Mouse (Mus musculus) retina, postnatal 7 days (tissue): ENCODE data around the gene Notch2.
"Not testable (repeated sequence)": the region's sequence is repeated elsewhere in the genome, so short reads cannot be mapped to it uniquely, and the experiment has no call there.

Experiments used
- DNase-seq: peaks from one replicate; pipeline ENCODE4 v3.0.0-alpha.2; 2012; ENCODE audit warnings: low read depth, low spot score

Gene Notch2

DNA sequence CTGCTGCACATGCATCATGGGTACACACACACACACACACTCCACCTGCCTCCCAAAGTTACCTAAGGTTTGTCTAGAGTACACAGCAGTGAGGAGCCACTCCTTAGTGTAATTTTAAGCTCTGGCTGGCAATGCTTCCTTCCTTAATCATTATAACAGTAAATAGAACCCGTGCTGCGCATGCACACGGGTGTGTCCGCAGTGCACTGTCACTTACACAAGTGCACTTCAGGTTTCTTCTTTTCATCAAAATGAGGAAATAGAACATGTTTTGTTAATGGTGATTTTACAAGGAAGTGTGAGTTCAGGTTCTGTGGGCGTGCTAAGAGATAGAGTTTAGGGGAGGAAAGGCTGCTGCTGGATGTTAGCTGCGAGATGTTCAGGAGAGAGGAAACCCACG lies 17.8 kb downstream of the Notch2 start:
- no peak for DNase-seq

DNA sequence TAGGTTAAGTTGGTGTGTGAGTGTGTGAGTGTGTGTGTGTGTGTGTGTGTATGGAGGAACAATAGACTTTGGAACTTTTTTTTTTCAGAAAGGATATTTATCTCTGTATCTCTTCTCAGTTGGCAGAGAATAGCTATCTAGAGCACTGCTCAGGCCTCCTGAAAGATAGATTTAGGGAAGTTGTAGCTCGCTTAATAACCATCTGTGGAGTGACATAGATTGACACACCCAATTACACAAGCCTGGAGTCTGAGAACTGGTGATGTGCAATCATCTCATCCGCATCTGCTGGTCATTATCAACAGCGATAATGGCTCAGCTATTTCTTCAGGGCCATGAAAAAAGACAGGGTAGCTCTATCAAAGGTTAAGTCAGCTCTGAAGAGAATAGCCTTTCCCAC lies 18.9 kb downstream of the Notch2 start:
- no peak for DNase-seq

DNA sequence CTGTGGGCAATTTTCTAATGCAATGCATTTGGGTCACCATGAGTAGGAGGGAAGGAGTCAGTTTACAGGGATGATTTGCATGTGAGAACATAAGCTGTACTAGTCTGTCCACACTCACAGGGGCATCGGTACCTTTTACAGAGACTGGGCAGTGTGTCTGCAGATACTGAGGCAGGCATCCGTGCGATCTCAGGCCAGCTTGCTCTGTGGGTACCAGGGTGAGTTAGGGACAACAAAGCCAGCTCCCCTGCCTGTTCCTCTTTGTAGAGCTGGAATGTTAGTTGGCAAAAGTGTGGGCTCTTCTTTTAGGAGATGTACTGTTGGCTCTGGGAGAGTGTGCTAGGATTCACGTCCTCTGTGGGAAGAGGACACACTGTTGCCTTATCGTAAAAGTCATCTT lies 19.6 kb downstream of the Notch2 start:
- no peak for DNase-seq

DNA sequence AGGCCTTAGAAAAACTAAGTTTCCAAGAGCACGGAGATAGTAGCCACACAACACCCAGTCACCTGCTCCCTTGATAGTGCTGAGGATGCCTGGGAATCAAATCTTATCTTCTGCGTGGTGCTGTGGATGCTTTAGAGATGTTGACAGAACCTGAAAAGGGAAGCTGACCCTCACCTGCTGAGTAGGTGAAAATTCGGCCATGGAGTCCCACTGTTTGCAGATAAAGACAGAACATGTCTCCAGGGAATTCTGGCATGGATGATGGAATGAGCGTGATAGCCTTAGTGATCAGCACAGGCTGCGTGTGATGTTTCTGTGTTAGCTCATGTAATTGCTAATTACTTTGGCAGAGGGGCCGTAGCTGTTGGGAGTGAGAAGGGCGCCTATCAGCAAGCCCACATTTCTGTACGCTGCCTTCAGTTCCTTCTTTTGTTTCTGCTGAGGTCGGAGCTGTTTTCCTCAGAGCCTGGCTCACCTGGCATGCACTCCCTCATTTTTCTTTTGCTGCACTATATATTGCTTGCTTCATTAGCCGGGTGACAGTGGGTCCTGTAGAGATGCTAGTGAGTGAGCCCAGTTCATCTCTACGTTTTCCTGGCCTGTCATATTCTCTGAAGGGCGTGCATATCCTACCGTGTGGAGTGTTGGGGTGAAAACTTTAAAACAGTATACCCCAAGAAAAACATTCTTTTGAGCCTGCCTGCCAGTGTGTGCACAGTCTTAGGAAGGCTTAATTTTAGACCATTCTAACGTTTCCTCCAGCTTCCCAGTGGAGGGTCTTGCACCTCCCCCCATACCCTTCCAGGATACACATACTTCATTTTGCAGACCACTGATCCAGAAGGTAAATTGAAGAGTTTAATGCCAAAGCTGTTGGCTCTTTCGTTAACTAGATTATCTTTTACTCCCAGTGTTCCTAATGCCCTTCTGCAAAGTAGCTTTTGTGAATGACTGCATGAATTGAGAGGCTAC lies 21.6 kb downstream of the Notch2 start:
- DNase-seq: no peak

DNA sequence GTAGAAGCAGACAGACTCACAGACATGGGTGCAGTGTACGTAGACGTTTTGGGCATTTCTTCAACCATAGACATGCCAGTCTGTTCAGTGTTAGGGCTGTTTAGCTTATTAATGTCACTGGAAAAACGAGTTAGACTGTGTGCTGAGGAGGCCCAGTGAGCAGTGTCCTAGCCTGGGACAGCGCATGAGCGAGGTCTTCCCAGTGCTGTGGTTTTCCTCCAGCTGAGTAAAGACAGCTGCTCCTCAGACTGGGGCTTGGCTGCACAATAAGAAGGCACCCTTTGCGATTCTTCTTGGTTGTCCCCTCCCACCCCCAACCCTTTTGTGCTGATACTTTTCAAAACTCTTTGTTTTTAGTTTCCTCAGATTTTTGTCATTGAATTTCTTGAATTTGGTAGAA lies 22.8 kb downstream of the Notch2 start:
- no peak for DNase-seq

DNA sequence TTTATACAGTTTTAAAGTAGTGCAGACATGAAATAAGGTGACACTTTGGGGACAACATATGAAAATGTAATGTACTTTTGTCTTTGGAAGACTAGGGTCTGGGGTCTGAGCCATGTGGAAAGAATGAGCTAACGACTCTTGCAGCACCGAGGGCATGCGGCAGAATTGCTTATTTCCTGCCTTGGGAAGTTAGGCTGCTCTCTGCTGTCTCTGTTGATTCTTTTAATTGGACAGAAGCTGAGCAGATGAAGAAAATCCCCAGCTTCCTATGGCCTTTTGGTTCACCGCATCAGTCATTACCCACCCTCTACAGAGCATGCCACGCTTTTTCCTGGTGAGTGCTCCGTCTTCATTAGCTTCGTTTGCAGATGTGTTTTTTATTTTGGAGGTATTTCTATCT lies 23.8 kb downstream of the Notch2 start:
- DNase-seq: no peak

DNA sequence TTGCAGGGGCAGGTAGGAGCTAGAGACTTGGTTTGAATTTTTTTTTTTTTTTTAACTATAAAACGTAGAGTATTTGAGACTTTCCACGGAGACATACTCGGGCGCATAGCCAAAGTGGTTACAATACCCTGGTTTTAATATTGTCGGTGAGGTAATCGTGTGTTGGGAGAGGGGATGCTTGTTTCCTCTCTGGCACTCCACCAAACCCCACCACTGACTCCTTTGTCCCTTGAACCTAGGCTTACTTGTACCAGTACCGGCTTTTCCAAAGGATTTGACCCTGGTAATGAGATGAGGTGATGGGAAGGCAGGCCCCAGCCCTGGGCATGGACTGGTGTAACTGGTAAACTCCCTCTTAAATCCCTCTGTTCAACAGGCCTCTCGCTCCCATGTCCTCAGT lies 25.3 kb downstream of the Notch2 start:
- DNase-seq: no peak

DNA sequence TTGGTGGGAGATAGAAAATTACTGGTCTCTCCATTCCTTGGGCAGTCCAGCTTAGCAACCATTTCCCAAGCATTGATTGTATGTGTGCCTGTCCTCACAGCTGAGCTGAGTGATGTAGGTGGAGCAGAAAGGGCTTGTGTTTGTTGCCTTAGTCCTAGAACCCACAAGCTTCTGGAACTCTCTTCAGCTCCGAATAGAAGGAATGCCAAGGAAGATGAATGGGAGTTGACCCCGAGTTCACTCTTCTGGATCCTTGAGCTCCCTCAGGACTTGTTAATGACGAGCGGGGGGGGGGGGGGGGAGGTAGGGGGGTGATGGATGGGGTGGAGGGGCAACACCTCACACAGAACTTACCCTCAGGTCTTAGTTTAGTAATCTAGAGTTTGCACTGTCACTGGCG lies 25.9 kb downstream of the Notch2 start:
- DNase-seq: no peak

DNA sequence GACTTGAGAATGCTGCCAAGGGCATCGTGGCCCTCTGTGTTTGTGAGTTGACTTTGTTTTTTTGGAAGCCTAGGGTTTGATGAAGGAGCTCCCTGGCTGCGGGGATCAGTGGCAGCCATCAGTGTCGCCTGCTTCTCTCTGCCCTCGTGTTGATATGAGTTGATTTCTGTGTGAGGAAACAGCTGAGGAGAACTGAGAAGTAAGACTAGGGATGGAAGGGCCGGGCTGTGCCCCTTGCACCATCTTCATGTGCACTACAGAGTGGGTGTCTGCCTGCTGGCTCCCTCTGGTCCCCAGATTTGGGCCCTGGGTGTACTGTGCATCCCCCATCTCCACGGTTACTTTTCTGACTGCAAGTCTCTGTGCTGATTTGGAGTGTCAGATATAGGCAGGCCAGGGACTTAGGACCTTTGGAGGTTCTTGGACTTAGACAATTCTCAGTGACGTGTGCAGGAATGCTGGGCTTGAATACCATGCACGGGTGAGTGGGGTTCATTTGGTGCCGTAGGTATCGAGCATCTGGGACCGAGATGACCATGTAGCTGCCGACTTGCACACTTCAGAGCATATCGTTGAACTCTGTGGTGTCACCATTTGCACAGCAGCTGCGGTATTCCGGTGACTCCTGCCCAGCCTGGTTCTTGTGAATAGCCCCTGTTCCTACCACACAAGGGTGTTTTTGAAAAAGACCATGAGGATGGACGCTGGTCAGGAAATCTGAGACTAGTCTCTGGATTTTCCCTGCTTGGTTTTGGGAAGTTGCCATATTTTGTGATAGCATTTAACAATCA lies 26.5 kb downstream of the Notch2 start:
- no peak for DNase-seq

DNA sequence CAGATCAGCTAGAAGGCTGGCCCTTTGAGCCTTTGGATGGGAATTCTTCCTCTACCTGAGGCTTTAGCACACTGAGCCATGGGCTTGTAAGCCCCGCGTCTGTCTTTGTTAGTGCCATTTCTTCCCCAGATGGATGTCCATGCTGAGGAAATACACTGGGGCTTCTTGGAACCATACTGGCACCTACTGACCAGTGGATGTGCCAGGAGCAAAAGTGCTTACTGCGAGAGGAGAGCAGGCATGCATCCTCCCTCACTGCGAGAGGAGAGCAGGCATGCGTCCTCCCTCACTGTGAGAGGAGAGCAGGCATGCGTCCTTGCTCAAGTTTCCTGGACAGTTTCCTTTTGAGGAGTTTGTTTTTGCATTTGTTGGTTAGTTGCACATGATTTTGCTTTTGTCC lies 27.5 kb downstream of the Notch2 start:
- no peak for DNase-seq

DNA sequence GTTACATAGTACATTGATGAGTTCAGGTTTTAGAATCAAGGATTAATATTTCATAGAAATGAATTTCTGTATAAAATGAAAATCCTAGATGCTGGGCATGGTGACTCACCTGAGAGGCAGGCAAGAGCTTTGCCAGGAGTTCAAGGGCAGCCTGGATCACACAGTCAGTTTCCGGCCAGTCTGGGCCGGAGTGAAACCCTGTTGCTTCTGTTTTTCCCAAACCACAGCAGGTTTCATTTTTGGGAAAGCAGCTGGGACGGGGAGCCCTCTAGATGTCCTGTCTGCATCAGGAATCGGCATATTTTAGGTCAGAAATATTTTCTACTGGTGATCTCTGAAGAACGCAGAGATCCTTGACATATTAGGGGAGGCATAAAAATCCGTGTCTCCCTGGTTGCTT lies 29.0 kb downstream of the Notch2 start:
- no peak for DNase-seq

DNA sequence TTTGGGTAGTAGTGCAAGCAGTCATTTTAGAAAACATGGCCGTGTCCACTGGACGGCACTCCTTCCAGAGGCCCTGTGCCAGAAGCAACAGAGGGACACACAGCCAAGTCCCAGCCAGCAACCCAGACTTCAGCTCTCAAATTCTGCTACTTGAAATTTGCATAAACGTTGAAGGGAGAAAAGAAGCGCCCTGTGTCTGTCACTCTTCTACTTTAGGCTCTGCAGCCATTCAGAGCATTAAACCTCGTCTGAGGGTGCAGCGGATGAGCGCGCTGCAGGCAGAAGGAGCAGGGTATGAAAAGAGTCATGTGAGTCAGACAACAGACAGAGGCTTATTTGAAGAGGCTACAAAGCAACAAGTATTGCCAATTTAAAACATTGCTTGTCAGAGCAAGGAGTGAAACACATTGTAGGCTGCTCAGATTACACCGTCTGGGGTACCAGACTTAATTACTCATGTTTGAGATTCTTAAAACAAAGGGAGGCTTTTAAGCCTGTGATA lies 29.7 kb downstream of the Notch2 start:
- DNase-seq: no peak

DNA sequence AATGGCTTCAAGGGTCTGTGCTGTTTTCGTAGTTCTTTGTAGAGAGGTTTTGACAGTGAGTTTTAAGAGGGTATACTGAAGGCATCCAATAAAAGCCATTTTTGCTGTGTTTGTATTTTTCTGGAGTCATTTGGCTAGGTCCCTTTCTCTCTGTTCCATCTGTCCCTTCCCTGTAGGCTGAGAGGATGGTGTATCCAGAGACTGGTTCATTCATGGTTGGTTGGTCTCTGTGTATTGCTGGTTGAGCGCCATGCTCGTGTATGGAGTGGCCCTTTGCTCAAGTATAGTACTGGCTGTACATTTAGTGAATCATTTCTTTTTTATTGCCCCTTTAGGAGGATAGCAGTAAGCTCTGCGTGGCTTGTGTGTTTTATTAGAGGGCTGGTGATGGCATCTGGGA lies 30.3 kb downstream of the Notch2 start:
- DNase-seq: no peak

DNA sequence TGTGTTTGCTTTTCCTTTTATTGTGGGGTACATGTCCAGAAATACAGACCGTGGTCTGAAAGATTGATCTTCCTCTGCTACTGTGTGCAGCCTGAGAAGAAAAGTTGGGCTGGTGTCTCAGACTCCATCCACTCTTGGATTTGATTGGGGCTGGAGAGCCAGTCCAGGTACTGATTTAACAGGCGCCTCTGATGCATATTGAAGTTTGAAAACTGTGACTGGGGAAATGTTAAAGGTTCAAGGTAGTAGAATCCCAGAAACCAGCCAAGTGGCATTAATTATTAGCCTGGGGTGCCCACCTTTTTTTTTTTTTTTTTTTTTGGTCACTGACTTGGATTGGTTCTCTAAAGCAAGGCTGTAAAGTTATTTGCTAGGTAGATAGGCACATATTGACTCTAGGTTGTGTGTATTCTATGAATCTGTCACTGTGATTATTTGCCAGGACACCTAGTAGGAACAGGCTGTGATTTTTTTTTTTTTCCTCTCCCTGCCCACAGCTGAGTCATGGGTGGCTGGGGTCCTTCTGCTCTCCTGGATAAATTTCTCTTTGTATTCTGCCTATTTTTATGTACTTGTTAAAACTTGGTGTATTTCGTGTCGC lies 31.5 kb downstream of the Notch2 start:
- no peak for DNase-seq

DNA sequence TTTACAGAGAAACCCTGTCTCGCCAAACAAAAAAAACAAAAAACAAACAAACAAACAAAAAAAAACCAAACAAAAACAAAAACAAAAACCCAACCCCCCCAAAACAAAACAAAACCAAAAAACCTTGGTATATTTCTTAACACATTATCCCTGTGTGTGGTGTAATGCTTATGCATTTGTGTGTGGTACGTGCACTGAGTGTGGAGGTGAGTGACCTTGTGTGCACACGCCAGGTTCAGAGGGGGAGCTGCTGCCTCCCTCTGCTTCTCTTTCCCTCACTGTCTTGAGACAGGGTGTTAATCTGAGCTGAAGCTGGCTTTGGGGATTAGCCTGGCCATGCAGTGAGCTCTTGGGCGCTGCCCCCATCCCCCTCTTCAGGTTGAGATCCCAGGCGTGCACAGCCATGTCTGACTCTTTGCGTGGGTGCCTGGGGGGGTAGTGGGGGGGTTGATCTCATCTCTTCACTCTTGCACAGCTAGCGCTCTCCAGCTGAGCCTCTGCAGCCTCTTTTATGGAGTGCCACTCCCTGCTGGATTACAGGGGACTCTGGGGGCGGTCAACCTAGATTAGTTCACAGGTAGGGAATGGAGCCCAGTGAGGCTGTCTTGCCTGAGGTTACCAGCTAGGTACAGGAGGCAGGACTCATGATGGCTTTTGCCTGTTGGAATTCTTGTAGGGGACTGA lies 32.3 kb downstream of the Notch2 start:
- peak; percentile 75 for DNase-seq

DNA sequence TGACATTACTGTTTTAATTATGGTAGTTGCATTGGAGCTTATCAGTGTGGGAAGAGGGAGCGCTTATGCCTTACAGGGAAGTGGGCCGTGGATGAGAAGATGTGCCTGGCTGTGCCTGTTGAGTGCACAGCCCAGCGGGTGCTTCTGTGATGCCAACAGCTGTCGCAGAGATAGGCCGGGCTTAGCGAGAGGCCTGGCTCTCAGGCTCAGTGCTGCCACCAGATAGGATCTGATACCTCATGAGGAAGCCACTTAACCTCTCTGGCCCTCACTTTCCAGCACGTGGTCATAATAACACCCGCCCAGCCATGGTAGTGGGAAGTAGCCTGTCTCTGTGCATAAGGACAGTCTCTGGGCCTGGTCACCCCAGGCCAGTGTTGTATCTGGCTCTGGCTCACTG lies 33.0 kb downstream of the Notch2 start:
- no peak for DNase-seq

DNA sequence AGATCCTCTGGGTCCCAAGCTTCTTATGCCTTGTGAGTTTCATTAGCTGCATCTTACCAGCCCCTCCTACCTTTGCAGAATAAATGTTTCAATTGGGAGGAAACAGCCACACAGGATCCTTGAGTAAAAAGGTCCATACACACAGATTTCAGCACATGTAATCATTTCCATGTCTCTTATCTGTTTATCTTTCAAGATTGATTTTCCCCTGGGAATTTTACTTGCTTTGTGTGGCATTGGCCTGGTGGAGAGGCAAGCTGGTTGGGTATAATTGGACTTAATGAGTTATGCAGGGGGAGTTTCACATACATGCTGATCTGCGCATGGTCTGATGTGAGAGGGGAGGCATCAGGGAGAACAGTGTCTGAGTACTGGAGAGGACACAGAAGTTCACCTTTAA lies 36.3 kb downstream of the Notch2 start:
- no peak for DNase-seq

DNA sequence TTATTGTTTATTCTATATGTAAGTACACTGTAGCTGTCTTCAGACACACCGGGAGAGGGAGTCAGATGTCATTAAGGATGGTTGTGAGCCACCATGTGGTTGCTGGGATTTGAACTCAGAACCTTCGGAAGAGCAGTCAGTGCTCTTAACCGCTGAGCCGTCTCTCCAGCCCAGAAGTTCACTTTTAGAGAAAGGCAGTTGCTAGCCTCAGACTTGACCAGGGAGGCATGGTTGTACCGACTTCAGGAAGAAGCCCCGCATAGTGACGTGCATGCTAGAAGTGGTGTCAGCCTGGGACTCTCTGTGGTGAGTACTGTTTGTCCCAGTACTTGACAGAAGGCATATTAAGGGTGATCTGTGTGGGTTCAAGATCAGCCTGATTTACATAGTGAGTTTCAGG lies 36.8 kb downstream of the Notch2 start:
- DNase-seq: not testable (repeated sequence)

DNA sequence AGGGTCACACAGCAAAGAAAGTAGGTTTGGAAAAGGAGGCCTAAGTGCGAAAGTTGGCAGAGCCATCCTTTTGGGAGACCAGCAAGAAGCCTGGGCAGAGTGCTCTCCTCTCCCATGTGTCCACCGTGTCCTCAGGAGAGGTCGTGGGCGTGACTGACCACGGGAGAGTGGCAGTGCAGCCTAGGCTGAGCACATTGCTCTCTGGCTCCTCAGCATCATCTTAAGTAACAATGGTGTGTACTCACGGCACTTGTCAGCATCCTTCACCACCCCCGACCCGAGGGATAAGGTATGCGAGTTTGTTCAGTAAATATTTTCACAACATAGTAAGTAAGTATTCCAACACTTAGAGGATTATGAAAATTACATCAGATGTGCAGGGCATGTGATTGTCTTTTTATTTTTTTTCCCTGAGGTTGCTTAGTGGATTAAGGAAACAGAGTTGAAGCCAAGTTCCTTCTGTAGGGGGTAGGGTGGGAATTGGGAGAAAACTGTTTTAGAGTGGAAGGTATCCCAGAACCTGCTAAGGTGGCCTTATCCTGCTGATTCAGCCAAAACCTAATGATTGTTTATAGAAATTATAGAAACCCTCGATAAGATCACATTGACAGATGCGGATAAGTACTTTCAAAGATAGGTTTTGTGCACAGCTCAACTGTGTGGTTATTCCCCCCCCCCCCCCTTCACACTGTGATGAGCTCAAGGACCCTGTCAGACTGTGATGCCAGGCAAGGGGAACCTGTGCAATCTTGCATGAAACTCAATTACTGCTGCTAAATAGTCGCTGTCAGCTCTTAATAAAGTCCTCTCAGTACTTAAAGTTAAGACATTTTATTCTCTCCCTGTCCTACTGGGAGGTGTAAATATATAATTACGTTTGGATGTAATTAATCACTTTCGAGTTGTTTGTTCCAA lies 37.4 kb downstream of the Notch2 start:
- no peak for DNase-seq

DNA sequence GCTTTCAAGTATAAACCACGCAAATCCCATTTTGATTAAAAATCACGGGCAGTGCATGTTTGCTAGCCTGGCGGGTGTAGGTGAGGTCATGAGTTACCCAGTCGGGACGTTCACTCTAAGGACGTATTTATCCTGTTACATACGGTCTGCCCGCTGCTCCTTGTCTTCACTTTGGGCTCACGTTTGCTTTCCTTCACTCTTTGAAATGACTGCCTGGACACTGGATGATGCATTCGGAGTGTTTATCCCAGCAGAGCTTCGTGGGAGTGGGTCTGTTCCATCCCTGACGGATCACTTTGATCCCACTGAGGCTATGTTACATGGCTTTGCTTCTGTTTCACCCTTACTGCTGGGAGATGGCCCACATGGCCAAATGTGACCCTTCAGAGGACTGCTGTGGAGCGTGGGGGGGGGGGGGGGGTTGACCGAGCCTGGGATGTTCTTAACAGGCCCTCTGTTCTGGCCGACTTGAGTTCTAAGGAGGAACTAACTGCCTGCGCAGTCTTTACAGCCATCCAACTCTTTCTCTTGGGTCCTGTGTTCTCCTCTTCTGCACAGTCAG lies 38.2 kb downstream of the Notch2 start:
- no peak for DNase-seq
